Mouse (Mus musculus) bone marrow, adult 2 months (tissue): ENCODE data around the gene Drc1. TPM values are rescaled to one million over a fixed set of nuclear protein-coding genes. Genes with fewer than 3 reads are reported as not detected.

Experiments used
- H3K27ac ChIP-seq: fragments of 200-500 bp; 2 replicates; pipeline ENCODE4 v1.5.1; 2012; ENCODE audit warnings: low read depth, mild to moderate bottlenecking, control low read depth, inconsistent platforms, low read length; ENCODE audit not compliant: control insufficient read depth, poor library complexity, insufficient read depth
- H3K4me1 ChIP-seq: fragments of 200-500 bp; 2 replicates; pipeline ENCODE4 v1.6.1; 2011; ENCODE audit warnings: low read length; ENCODE audit not compliant: control insufficient read depth, insufficient read depth
- H3K4me3 ChIP-seq: fragments of 200-500 bp; replicated peaks from 2 replicates; pipeline ENCODE3; 2011; ENCODE audit warnings: mild to moderate bottlenecking, low read depth, low read length, control low read depth; ENCODE audit not compliant: control insufficient read depth
- CTCF ChIP-seq: fragments of 200-500 bp; IDR thresholded peaks from 2 replicates; pipeline ENCODE4 v1.5.1; 2011; ENCODE audit warnings: low read length, control low read depth; ENCODE audit not compliant: control insufficient read depth, insufficient read depth
- POLR2A ChIP-seq: fragments of 200-500 bp; IDR thresholded peaks from 2 replicates; pipeline ENCODE4 v1.6.1; 2011; ENCODE audit warnings: low read depth, mild to moderate bottlenecking, control low read depth, low read length, borderline replicate concordance; ENCODE audit not compliant: control insufficient read depth
- WGBS: fragments of 180-500 bp; shearing (Covaris S2); methylation state at CpG from one replicate; pipeline ENCODE4 v1.1.7; 2018; 5-methylcytosine and 5-hydroxymethylcytosine counted together
- polyA plus RNA-seq: library from polyadenylated mRNA; stranded (reverse); fragments of >200 nt; gene quantifications from 2 replicates; pipeline ENCODE4 v1.2.4, GENCODE M21; 2011; ENCODE audit warnings: low replicate concordance; ENCODE audit not compliant: missing spikeins, insufficient read depth, insufficient read length

Drc1 gene
- polyA plus RNA-seq, 1 experiment, result 0.82 TPM

GRCm38 (mm10) chr5:30411524-30411923 lies 130.3 kb downstream of the Drc1 start:
- H3K4me1 ChIP-seq, result no peaks in the 10 kb centered on the region
- WGBS, result 78% methylated on average over 10 of the region's 10 CpGs
- H3K27ac ChIP-seq, result no peak overlapping the region
- no peak overlapping the region for H3K4me3 ChIP-seq
- TF ChIP-seq POLR2A, result no peak
- no peak for TF ChIP-seq CTCF

DNA sequence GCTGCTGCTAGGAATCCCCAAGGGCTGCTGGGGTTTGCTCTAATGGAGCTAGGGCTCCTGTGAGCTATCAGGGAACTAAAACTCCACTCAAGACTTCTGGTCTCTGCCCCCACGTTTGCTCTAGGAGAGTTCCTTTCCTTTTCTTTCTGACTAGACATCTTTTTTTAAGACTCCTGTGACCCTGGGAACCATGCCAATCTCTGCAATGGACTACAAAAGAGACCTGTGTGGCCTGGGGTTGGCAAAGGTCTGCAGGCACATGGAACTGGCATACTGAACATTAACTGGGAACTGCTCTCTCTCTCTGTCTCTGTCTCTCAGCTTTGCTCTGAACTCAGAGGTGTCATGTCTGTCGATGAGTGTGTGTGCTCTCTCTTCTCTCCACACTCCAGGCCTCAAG lies 134.2 kb downstream of the Drc1 start:
- 41% methylated on average over 2 of the region's 2 CpGs for WGBS
- TF ChIP-seq CTCF, result no peak
- H3K4me1 ChIP-seq, result no peaks in the 10 kb centered on the region
- H3K27ac ChIP-seq, result no peak overlapping the region
- no peak overlapping the region for H3K4me3 ChIP-seq

GRCm38 (mm10) chr5:30415876-30416275 lies 134.7 kb downstream of the Drc1 start:
- TF ChIP-seq CTCF, result no peak
- no peak for TF ChIP-seq POLR2A
- Histone ChIP-seq H3K27ac (no peak overlapping the region), H3K4me1 (no peaks in the 10 kb centered on the region), H3K4me3 (no peak overlapping the region)
- WGBS, result 71% methylated on average over 4 of the region's 4 CpGs

Other genes with a start within 250 kb of the Drc1 start
- 80.0 and 89.6 TPM in 2 replicates for gene Tyms, start 207.8 kb upstream of the Drc1 start, polyA plus RNA-seq
- not detected in 2 replicates for gene Garem2, start 176.2 kb upstream of the Drc1 start, polyA plus RNA-seq
- gene 3110082J24Rik, start 175.3 kb upstream of the Drc1 start, polyA plus RNA-seq, result not detected in 2 replicates
- 25.7 and 51.3 TPM in 2 replicates for gene Hadha, start 126.2 kb upstream of the Drc1 start, polyA plus RNA-seq
- gene Hadhb, start 126.1 kb upstream of the Drc1 start, polyA plus RNA-seq, result 27.3 and 32.3 TPM in 2 replicates
- not detected in 2 replicates for gene Adgrf3, start 75.7 kb upstream of the Drc1 start, polyA plus RNA-seq
- gene Selenoi, start 48.8 kb upstream of the Drc1 start, polyA plus RNA-seq, result 4.6 and 7.5 TPM in 2 replicates
- gene Otof, start 180.5 kb downstream of the Drc1 start, polyA plus RNA-seq, result not detected in 2 replicates
- not detected in 2 replicates for gene 1700001C02Rik, start 184.7 kb downstream of the Drc1 start, polyA plus RNA-seq